Mouse (Mus musculus) ovary, postnatal 14 days (tissue): ENCODE results near the gene Arpp19.
A peak's percentile ranks its signal among the peaks of the same experiment; 100 is the strongest.

ENCODE experiments used
- DNase-seq: peaks from one replicate; pipeline ENCODE4 v3.0.0; 2022; ENCODE audit warnings: low spot score

The Arpp19 gene

DNA sequence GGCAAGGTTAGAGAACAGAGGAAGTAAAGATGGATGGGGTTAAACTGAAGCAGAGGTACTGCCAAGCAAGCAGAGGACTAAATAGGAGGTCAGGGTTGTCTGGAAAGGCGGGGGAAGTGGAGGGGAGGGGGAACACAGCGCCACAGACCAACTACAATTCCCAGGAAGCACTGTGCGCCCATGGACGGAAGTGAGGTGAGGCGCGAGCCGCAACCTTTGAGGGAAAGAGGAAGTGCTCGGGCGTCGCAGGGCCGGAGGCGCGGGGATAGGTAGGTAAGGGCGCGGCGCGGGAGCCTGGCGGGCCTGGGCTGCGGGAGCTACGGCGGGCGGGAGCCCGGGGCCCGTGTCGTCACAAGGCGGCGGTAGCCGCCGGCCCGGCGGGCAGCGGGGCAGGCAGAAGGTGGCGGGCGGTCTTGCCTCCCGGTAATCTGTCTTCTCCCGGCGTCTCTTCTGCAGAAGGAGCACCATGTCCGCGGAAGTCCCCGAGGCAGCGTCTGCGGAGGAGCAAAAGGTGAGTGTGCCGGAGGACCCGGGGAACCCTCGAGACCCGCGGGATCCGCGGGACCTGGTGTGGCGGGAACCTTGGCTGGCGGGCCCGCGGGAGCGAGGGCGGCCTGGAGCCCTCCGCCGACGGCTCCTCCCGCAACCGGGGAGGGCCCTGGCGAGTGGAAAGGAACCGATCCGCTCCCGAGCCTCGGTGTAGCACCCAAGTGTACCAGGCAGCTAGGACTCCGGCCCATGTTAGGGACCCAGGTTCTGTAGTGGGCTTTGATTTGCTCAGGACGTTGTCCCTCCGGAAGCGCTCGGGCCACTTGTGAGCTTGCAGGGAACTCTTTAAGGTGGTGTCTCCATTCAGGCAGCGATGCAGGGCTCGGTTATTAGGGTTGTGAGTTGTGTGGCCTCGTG lies at the start of gene Arpp19:
Gene Arpp19 (plus strand): TSS at position 164 of the 906 bp plus-strand sequence.
- peak; percentile 57 for DNase-seq

DNA sequence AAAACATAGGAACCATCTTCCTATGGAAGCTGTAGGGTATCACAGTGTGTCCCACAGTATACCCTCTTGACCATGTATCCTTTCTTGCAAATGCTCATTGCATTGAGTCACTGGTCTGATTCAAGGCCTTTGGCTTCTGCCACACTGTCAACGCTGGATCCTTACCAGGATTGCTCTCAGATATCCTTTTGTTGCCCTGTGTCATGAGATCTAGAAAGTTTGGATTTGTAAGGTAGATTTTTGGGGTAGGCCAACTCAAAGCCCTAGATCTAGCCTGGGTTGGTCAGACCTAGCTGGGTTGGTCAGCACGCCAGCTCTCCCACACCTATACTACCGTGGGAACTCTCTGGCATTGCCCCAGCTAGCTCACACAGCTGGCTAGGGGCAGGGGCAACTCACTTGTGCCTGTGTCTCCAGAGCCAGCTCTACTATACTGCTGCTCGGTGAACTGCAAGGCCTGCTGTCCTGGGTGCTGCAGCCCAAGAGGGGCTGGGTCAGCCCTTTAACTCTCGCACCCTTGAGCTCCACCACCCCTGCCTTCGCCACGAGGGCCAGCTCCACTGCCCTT lies 48.4 kb upstream of the Arpp19 start:
- DNase-seq: no peak

DNA sequence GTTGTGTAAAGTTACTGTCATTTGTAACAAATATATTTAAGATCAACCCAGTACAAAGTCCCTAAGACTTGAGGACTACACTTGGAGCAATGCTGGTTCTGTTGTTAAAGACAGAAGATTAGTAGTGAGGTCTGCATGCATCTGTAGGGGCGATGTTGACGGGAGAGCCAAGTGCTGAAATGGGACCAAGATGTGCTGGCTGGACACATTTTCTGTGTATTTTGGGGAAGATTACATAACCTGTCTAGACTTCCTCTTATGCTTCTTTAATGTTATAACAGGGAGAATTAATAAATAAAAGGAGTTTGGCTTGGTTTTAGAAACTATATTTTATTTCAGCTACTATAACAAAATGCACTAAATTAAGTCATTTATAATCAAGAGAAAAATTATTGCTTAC lies 47.4 kb upstream of the Arpp19 start:
- DNase-seq: no peak

DNA sequence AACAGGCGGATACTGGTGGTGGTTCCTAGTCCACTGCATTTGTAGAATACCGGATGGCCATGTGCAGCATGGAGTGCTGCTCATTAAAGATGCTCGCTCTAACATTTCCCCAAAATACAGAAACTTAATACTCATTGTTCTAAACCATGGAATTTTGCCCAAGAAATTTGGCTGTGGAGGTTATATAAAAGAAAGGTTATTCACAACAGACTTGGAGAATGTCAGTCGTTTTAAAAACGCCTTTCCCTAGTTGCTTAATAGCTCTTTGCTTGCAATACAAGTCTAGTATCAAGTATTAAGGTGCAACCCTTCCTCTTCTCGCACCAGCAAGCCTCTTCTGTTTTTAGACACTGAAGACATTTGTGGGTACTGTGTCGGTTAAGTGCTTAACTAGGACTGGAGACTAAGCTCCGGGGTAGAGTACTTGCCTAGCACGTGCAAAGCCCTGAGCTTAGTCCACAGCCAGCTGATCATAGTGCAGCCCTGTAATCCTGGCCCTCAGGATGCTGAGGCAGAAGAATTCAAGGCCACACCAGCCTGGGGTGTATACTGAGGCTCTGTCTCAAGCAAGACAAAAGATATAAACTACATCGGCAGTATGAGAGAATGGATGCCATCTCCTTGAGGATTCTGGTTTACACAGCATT lies 42.7 kb upstream of the Arpp19 start:
- DNase-seq: no peak

DNA sequence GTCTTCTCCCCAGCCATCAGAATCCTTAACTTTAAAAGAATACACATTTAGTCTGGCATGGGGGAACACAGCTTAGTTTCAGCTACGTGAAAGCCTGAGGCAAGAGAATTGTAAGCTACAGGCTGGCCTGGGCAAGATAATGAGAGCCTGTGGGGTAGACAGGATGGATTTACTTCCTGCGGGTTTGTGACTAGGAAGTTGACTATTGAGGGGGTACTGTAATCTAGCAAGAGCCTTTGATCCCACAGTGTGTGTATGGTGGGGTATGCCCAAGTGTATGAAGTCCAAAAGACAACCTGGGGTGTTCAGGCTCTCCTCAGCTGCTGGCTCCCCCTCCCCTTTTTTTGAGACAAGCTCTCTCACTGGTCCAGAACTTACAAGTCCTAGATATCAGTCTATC lies 41.1 kb upstream of the Arpp19 start:
- no peak for DNase-seq

DNA sequence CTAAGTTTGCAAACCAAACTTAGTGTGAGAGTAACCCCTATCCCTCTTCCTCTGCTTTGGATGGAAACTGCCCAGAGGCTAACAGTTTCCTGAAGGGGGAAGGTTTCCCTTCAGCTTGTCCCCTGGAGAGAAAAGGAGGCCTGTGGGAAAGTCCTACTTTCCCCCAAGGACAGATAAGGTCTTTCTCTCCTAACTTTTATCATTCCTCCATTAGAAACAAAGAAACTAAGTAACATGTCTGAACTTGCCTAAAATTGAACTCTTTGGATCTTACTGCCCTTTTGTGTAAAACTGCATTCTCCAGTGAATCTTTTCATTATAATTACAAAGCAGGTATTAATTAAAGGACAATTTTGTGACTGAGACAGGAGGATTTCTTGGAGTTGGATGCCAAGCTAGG lies 39.4 kb upstream of the Arpp19 start:
- no peak for DNase-seq

DNA sequence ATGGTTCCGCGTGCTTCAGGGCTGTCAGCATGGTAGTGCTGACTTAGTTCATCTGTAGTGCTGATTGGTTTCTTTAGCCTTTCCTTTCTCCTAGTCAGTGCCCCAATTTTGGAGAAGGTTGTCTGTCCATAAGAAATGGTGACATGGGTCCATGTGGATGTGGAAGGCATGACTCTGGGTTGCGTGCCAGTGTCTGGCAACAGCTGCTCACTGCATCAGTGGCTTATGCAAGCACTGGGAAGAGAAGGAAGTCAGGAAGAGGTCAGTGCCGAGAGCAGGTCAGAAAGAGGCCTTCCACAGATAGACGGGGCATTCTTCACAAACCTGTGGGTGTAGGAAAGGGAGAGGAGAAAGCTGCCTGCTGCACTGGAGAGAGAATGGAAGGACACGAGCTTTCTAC lies 36.4 kb upstream of the Arpp19 start:
- no peak for DNase-seq

DNA sequence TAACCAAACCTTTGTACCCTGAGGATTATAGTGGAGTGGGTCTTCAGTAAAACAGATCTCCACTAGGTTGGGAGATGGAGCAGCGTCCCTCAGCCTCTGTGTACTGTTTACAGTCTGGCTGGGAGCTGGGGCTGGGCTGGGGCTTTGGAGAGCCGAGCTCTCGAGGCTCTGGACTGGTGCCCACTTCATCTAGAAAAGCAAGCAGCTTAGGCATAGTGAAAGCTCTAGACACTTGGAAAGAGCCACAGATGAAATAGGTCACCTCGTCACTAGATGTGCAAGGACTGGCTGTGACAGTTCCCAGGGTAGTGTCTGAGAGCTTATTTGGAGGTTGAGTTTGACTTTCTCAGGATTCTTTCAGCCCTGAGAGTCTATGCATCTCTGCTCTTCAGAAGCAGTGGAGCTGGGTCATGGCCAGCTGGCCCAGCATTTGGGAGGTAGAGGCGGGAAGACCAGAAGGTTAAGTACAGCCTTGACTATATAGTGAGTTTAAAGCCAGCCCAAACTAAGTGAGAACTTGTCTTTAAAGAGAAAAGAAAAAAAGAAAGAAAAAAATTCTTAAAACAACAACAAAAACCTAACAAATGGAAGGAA lies 35.7 kb upstream of the Arpp19 start:
- peak; percentile 35 for DNase-seq

DNA sequence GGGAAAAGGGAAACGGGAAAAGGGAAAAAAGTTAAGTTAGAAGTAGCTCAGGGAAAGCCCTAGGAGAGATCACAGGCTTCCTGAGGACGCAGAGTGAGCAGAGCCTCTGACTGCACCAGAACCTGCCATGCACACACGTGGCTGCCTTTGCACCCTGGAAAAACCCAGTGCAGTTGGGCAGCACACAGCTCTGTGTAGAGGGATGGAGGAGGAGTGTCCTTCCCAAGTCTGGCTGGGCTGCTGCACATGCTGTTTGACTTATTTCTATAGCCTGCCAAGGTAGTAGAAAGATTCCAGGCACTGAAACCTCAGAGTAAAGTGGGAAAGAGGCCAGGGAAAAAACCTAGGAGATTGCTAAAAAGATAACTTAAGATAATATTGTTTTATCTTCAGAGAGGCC lies 35.2 kb upstream of the Arpp19 start:
- DNase-seq: no peak

DNA sequence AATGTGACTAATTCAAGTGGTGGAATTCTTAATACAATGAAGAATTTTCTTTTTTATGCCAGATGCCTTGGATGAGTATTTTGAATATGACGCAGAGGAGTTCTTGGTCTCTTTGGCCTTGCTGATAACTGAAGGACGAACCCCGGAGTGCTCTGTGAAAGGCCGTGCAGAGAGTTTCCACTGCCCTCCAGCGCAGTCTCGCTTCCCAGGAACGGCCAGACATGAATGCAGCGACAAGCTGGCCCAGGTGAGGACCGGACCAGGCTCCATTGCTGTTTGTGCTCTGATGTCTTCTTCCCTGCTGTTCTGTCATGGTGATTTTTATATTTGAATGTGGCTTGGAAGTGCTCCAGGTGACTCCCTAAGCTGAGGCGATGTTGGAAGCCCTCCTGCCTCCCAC lies 33.2 kb upstream of the Arpp19 start:
- no peak for DNase-seq

DNA sequence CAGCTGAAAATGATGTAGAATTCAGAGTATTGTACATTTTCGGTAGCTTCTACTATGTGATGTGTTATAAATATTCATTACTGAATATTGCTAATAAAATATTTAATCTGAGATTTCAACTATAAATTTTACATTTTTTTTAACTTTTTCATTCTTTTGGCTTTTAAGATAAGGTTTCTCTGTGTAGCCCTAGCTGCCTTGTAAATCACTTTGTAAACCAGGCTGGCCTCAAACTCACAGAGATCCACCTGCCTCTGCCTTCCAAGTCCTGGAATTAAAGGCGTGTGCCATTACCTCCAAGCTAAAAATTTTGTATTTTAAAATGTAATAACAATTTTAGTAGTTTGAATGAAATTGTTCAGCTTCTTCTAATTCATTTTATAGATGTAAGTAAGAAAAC lies 20.8 kb upstream of the Arpp19 start:
- DNase-seq: no peak

DNA sequence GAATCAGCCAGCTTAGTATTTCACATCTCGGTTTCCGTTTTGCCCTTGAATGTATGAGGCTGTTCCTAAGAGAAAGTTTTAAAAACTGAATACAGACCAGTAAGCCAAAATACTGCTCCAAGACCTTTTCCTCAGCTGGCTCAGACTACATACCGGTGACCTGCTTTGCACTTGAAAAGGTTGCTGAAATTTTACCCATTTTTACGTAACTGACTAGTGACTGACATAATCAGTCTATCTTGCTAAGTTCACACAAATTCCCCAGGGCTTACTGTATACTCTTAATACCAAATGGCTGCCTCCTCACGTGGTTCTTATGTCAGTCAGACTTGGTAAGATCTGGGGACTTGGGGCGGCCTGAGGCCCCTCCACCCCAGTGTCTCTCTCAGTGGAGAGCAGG lies 18.2 kb upstream of the Arpp19 start:
- no peak for DNase-seq

DNA sequence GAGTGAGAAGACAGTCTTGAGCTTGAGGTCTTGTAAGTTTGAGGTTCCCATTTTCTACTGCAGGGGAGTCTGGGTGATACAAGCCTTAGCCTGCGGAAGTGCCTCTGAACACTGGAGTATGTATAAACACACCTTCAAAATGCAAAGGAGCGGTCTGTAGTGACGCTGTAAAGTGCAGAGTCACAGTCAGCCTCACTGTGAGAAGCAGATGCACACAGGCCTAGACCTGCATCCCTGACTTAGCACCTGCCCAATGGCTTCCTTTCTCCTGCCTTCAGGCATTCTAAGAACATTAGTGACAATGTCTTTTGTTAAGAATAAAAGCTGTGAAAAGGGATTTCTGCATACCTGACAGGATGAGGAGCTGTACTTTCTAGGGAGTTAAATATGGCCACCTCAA lies 17.8 kb upstream of the Arpp19 start:
- DNase-seq: no peak

DNA sequence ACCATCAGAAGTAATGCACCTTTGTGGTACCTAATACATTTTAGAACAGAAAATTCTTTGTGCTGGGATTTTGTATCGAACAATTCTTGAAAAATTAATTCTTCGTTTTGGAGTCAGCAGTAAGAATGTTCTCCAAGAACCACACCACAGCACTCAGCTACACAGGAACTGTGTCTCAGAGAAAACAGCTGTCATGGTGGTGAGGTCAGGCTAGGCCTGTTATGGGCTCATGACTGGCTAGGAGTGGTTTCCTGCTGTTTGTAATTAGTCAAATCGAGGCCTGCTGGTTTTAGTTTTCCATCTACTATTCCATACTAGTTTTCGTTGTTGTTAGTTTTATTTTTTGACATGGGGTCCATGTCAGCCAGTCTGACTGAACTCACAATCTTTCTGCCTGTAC lies 16.9 kb upstream of the Arpp19 start:
- DNase-seq: no peak

DNA sequence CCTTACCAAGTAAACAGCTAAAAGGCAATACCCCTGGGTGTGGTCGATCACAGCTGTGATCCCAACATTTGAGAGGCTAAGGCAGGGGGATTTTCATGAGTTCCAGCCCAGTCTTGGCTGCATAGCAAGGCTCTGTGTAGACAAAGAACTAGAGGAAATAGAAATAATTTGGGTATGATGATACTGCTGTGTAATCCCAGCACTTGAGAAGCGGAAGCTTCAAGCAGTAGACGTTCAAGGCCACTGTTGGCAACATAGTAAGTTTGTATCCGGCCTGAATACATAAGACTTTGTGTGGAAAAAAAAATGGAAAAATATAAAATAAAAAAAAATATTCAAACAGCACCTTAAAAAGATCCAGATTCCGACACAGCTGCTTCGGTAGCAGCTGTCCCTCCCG lies 14.9 kb upstream of the Arpp19 start:
- DNase-seq: no peak

DNA sequence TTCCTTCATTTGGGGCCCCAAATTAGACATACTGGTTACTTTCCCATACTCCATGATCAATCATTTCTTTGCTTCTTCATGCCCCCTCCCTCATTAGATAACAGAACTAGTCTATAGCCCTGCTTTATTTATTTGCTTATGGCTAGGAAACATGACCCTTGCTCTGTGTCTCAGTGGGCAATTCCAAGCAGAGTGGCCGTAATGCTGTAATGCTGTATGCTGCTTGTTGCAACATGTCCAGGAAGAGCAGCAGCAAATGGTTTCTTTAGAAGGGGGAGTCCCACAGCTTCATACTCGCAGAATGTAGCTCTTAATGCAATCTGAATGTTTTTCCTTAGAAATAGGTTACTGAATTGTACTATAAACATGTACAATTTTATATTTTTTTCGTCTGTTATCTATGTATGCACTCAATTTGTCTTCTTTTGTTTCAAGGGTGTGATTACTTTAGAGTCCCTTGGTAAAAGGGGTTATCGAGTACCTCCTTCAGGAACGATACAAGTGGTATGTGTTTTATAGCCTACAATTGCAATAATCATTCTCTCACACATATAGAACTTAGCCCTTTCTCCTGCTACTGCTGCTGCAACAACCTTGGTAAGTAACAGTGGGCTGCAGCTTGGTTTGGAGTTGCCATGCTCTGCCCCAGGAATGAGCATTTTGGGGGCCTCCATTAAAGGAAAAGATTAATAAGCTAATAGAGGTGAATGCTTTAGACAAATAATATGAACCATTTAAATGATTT lies 14.1 kb upstream of the Arpp19 start:
- DNase-seq: no peak

DNA sequence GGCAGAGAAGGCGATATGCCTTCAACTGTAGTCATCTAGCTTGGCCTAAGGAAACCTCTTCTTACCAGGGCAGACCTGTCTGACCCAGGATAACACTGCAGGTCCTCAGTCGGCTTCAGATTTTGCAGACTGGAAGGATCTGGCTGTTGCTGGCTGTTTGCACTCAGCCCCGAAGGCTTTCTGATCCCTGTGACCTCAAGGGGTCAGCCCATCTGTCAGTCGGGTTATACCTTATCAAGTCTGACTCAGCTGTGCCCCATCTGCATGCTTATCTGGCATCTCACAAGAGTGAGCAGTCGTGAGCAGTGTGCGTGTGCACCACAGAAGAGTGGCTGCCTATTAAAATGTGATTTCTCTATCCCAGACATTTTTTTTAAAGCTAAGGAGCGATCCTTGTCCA lies 13.3 kb upstream of the Arpp19 start:
- DNase-seq: no peak

DNA sequence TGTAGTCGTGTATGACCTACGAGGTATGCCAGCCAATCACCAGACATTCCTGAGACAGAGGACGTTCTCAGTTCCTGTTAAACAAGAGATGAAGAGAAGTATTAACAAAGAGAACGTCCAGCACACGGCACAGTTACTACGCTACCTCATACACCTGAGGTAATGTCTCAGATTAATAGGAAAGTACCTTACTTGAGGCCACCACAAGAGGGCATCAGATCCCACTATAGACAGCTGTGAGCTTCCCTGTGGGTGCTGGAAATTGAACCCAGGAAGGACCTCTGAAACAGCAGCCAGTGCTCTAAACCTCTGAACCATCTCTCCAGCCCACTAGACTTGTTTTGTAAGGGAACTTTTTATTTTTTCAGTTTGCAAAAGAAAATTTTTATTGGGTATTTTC lies 11.7 kb upstream of the Arpp19 start:
- no peak for DNase-seq

DNA sequence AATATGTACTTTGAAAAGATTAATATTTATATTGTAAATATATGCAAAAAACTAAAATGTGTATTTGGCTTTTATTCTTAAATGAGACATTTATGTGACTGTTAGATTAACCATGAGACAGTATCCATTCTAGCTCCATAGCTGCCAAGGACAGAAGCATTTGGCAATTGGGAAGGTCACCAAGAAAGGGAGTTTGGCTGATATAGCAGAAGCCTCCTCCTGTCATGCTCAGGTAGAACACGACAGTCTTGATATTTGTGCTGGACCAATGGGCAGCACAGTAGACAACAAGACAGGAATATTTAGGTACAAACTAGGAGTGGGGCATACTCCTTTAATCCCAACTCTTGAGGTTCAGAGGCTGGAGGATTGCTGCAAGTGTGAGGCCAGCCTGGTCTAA lies 5.0 kb upstream of the Arpp19 start:
- no peak for DNase-seq

DNA sequence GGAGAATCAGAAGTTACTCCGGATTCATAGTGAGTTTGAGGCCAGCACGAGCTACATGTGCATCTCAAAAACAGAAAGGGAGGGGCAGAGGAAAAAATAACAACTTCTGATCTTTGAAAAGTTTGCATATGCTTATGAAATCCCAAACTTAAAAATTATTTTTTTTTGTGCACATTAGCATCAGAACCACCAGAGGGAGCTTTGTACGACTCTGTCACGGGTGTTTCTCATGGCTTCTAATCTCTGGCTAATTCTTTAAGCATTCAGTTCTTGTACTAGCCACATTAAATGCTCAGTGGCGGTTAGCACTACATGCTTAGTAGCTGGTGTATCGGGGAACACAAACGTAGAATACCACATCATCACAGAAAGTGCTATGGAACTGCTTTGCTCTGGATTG lies 4.3 kb upstream of the Arpp19 start:
- DNase-seq: no peak

DNA sequence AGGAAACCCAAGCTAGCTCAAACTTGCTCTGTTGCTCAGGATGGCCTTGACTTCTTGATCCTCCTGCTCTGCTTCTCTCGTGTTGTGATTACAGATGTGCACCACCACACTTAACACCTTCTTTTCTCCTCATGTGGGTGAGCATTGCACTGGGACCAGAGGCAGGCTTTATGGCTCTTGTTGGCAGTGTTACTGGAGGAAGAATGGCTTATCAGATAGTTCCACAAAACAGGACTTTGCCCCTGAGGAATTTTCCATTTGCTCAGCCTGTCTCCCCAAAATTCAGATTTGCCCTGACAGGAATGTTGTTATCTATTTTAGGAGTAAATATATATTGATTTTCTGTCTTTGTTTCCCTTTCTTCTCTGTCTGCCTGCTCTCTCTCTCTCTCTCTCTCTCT lies 2.7 kb upstream of the Arpp19 start:
- DNase-seq: no peak

DNA sequence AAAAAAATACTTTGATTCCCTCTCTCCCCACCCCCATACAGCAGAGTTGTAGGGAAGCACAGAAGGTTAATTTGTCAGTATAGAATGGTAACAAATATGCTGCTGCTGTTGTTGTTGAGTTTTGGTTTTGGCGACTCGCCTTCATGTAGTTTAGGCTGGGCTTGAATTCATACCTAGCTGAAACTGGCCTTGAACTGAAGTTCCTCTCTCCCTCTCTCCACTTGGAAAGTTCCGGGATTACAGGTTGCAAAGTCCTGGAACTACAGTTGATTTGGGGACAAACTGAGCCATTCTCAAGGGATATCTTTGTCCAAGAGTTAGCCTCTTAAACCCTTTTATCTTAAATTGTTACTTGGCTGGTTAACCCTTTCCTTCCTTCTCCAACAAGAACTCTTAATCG lies 1.5 kb upstream of the Arpp19 start:
- no peak for DNase-seq
